Mouse (Mus musculus) hematopoietic multipotent progenitor cell, adult 10-12 weeks (in vitro differentiated cells): ENCODE results near the gene Atp11a. TPM values are rescaled to one million over a fixed set of nuclear protein-coding genes. Genes with fewer than 3 reads are reported as not detected.

Source experiments
- polyA plus RNA-seq: library from polyadenylated mRNA; stranded (reverse); fragments of >175 nt; gene quantifications from 2 replicates; pipeline ENCODE4 v1.2.3, GENCODE M21; 2012; ENCODE audit warnings: low replicate concordance

The Atp11a gene
- polyA plus RNA-seq: 6.0 and 8.8 TPM in 2 replicates

DNA sequence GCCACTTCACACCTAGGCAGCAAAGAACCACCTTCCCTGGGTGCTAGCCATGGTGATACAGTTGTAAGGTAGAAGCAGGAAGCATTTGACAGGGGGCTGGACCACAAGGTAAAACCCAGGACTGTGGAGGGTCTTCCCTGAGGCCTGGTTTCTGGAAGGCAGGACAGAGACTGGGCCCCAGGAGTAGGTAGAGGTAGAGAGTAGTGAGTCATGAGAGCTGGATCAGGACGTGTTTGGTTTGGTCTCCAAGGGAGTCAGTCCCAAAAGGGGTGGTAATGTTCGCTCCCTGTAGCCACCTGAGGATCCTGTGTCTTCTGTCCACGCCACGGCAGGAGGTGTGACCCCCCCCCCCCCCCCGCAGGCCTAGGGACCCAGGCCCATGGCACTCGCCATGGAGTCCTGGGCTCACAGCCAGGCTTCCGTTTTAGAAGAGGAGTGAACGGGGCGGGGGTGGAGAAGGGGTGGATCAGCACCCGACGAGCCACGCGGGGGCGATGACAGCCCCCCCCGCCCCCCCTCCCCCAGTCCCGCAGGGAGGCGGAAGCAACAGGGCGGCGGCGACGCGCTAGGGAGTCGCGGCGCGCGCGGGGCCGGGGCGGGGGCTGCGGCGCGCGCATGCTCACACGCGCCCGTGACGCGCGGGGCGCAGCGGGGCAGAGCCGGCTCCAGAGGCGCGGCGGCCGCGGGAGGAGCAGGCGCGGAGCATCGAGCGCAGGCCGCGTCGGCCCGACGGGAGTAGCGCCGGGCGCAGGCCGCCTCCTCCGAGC lies at the start of gene Atp11a:
Atp11a (plus strand) TSS at position 624 of the 767 bp plus-strand sequence.

DNA sequence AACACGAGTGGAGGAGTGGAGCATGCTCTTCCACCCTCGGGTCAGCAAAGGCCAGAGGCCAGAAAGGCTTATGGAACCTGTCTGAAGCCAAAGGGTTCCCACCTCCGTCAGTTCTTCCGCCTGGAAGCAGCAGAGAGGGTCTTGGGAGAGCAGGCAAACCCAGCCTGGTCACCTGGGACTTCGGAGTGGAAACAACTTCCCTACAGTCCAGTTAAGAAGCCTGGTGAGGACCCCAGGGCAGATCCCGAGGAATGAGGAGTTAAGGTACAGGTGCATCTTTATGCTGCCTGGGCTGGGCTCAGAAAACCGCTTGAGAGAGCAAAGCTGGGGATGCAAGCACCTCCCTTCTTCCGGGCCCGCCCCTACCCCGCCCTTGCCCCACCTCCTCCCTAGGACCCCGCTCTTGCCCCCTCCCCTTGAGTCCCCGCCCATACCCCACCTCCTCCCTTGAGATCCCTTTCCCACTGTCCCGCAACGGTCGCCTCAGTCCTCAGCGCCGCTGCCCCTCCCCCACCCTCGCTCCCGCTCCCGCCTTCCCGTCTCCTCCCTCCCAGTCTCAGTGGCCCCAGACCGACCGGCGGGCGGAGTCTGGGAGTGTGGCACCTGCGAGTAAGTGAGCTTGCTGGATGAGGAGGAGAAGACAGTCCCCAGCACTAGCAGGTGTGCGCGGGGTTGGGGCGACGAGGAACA lies 116.7 kb downstream of the Atp11a start, which contains the start of gene Mcf2l:
Mcf2l (plus strand) TSS at position 450 of the 690 bp plus-strand sequence.

Other genes starting within 250 kb of the Atp11a start
- not detected in 2 replicates for gene Spaca7, start 184.0 kb upstream of the Atp11a start, polyA plus RNA-seq
- gene Tubgcp3, start 84.8 kb upstream of the Atp11a start, polyA plus RNA-seq: 12.1 and 32.0 TPM in 2 replicates
- gene Mcf2l, start 116.8 kb downstream of the Atp11a start, polyA plus RNA-seq: 1.0 and 4.4 TPM in 2 replicates